Mouse (Mus musculus) lung, embryonic 14.5 days (tissue): Measurements from ENCODE around the gene Slc29a3. TPM values are rescaled to one million over a fixed set of nuclear protein-coding genes. Genes with fewer than 3 reads are reported as not detected.

Source experiments
- ATAC-seq: fragments of 200-750 bp; cut with Nextera tagmentation; 2 replicates; pipeline ENCODE4 v1.8.0; 2017; ENCODE audit warnings: mild to moderate bottlenecking, moderate TSS enrichment, moderate library complexity; ENCODE audit not compliant: insufficient read depth
- DNase-seq: peaks from one replicate; pipeline ENCODE4 v3.0.0-alpha.2; 2015
- H3K27ac ChIP-seq: fragments of 300-500 bp; sonication (generic); 2 replicates; pipeline ENCODE4 v1.5.1; 2014; ENCODE audit warnings: low read depth, mild to moderate bottlenecking, moderate library complexity
- H3K27me3 ChIP-seq: fragments of 300-500 bp; sonication (generic); 2 replicates; pipeline ENCODE4 v1.6.1; 2014; ENCODE audit warnings: low read length, control low read depth; ENCODE audit not compliant: insufficient read depth
- H3K36me3 ChIP-seq: fragments of 300-500 bp; sonication (generic); 2 replicates; pipeline ENCODE4 v1.6.1; 2014; ENCODE audit warnings: control low read depth; ENCODE audit not compliant: insufficient read depth
- H3K4me1 ChIP-seq: fragments of 300-500 bp; sonication (generic); 2 replicates; pipeline ENCODE4 v1.6.1; 2014; ENCODE audit warnings: antibody characterized with exemption, control low read depth; ENCODE audit not compliant: insufficient read depth
- H3K4me2 ChIP-seq: fragments of 300-500 bp; sonication (generic); 2 replicates; pipeline ENCODE4 v1.6.1; 2014; ENCODE audit warnings: mild to moderate bottlenecking
- H3K4me3 ChIP-seq: fragments of 300-500 bp; sonication (generic); 2 replicates; pipeline ENCODE4 v1.5.1; 2014; ENCODE audit warnings: low read depth, low read length
- H3K9ac ChIP-seq: fragments of 300-500 bp; sonication (generic); 2 replicates; pipeline ENCODE4 v1.6.1; 2014
- H3K9me3 ChIP-seq: fragments of 300-500 bp; sonication (generic); 2 replicates; pipeline ENCODE4 v1.6.1; 2016; ENCODE audit warnings: low read depth, low read length, control low read depth
- CTCF ChIP-seq: IDR thresholded peaks from 2 replicates; pipeline ENCODE4 v1.5.1; 2016; ENCODE audit warnings: antibody characterized with exemption, low read depth
- WGBS: fragments of 180-500 bp; shearing (Covaris S2); extraction: QIAGEN DNeasy Blood & Tissue Kit; methylation state at CpG from one replicate; pipeline ENCODE4 v1.1.7; 2014; 5-methylcytosine and 5-hydroxymethylcytosine counted together
- polyA plus RNA-seq: library from polyadenylated mRNA; unstranded; fragments of >200 nt; fragmentation: Nextera tagmentation; extraction: Ambion mirVana; gene quantifications from 2 replicates; pipeline ENCODE4 v1.2.1, GENCODE M21; 2014

Gene Slc29a3
- polyA plus RNA-seq, 1 experiment from 2014 or later, result 7.4 TPM

GRCm38 (mm10) chr10:60762126-60762525 is 9.5 kb upstream of the Slc29a3 start:
- no peaks in the 10 kb centered on the region for H3K4me1 ChIP-seq
- no peaks in the 10 kb centered on the region for H3K27me3 ChIP-seq
- no peak overlapping the region for H3K27ac ChIP-seq
- no peak for TF ChIP-seq CTCF
- H3K9me3 ChIP-seq, result no peaks in the 10 kb centered on the region
- WGBS, result 65% methylated on average over 1 of the region's 1 CpGs
- ATAC-seq, result 0 out of 2 replicates have a peak, but pooled peaks have one; percentile 21
- H3K4me2 ChIP-seq, result no peak overlapping the region
- no peak overlapping the region for H3K9ac ChIP-seq
- H3K36me3 ChIP-seq, result peaks cover 13% of the 10 kb centered on the region; the same call in 1 of the 2 replicates
- DNase-seq, result no peak
- H3K4me3 ChIP-seq, result no peak overlapping the region

- H3K9me3 ChIP-seq, result no peaks in the 10 kb centered on the region
- WGBS, result 3% methylated on average over 14 of the region's 14 CpGs
- H3K4me3 ChIP-seq, result no peak overlapping the region
- H3K9ac ChIP-seq, result no peak overlapping the region
- no peak overlapping the region for H3K4me2 ChIP-seq
- H3K36me3 ChIP-seq, result peaks cover 5% of the 10 kb centered on the region; the same call in 1 of the 2 replicates
- TF ChIP-seq CTCF, result peak; percentile 97
- ATAC-seq (peak; percentile 83), DNase-seq (peak; percentile 99)
- H3K27ac ChIP-seq, result no peak overlapping the region
- no peaks in the 10 kb centered on the region for H3K4me1 ChIP-seq
- no peaks in the 10 kb centered on the region for H3K27me3 ChIP-seq
Observed at GRCm38 (mm10) chr10:60760377-60760776, 7.8 kb upstream of the Slc29a3 start.

GRCm38 (mm10) chr10:60756992-60757391 is 4.4 kb upstream of the Slc29a3 start:
- Histone ChIP-seq H3K27ac (no peak overlapping the region), H3K27me3 (no peaks in the 10 kb centered on the region), H3K9ac (no peak overlapping the region), H3K4me2 (no peak overlapping the region), H3K4me1 (peaks cover 3% of the 10 kb centered on the region; the same call in 1 of the 2 replicates), H3K9me3 (no peaks in the 10 kb centered on the region), H3K4me3 (no peak overlapping the region), H3K36me3 (no peaks in the 10 kb centered on the region)
- DNase-seq, result peak; percentile 88
- no peak for ATAC-seq
- peak; percentile 81 for TF ChIP-seq CTCF
- 6% methylated on average over 7 of the region's 7 CpGs for WGBS

- no peak overlapping the region for H3K4me2 ChIP-seq
Observed at GRCm38 (mm10) chr10:60756146-60756545, 3.6 kb upstream of the Slc29a3 start.

GRCm38 (mm10) chr10:60753941-60754340 is 1.3 kb upstream of the Slc29a3 start:
- Histone ChIP-seq H3K9ac (no peak overlapping the region), H3K9me3 (no peaks in the 10 kb centered on the region), H3K4me2 (no peak overlapping the region), H3K27ac (no peak overlapping the region), H3K27me3 (no peaks in the 10 kb centered on the region), H3K4me3 (no peak overlapping the region), H3K4me1 (peaks cover 6% of the 10 kb centered on the region; the same call in 1 of the 2 replicates), H3K36me3 (peaks cover 5% of the 10 kb centered on the region; the same call in 1 of the 2 replicates)
- TF ChIP-seq CTCF, result no peak
- no peak for DNase-seq
- 68% methylated on average over 8 of the region's 8 CpGs for WGBS
- ATAC-seq, result no peak

More at GRCm38 (mm10) chr10:60756146-60756545, 3.6 kb upstream of the Slc29a3 start:
- Histone ChIP-seq H3K27ac (no peak overlapping the region), H3K4me3 (no peak overlapping the region), H3K27me3 (no peaks in the 10 kb centered on the region), H3K9me3 (no peaks in the 10 kb centered on the region), H3K9ac (no peak overlapping the region), H3K4me1 (peaks cover 6% of the 10 kb centered on the region; the same call in 1 of the 2 replicates), H3K36me3 (no peaks in the 10 kb centered on the region)
- ATAC-seq (no peak), DNase-seq (no peak)
- TF ChIP-seq CTCF, result no peak

- peak; percentile 18 for TF ChIP-seq CTCF
- H3K9ac ChIP-seq, result peak overlapping the region; percentile 75; the same call in 1 of the 2 replicates
- DNase-seq, result no peak
- peak overlapping the region; percentile 75; the same call in 1 of the 2 replicates for H3K4me2 ChIP-seq
- no peaks in the 10 kb centered on the region for H3K27me3 ChIP-seq
- 58% methylated on average over 9 of the region's 9 CpGs for WGBS
- H3K4me1 ChIP-seq, result peaks cover 6% of the 10 kb centered on the region; the same call in 1 of the 2 replicates
- no peak overlapping the region for H3K4me3 ChIP-seq
- no peaks in the 10 kb centered on the region for H3K9me3 ChIP-seq
- H3K36me3 ChIP-seq, result peaks cover 5% of the 10 kb centered on the region; the same call in 1 of the 2 replicates
- H3K27ac ChIP-seq, result no peak overlapping the region
- no peak; the same call in 1 of the 2 replicates for ATAC-seq
Observed at GRCm38 (mm10) chr10:60753261-60753660, 667 bp upstream of the Slc29a3 start.

- TF ChIP-seq CTCF, result no peak
- Histone ChIP-seq H3K27ac (no peak overlapping the region), H3K9me3 (no peaks in the 10 kb centered on the region), H3K36me3 (peaks cover 5% of the 10 kb centered on the region; the same call in 1 of the 2 replicates), H3K27me3 (no peaks in the 10 kb centered on the region), H3K4me2 (no peak overlapping the region), H3K4me1 (0 out of 2 replicates have a peak, but pooled peaks cover 3% of the 10 kb centered on the region), H3K9ac (no peak overlapping the region), H3K4me3 (no peak overlapping the region)
- DNase-seq (no peak), ATAC-seq (no peak)
- 72% methylated on average over 6 of the region's 6 CpGs for WGBS
Observed at GRCm38 (mm10) chr10:60747667-60748212, 4.9 kb downstream of the Slc29a3 start.
